Mouse (Mus musculus) neutrophil, adult 5-6 weeks (primary cell): ENCODE data around the gene Cbarp. TPM values are rescaled to one million over a fixed set of nuclear protein-coding genes. Genes with fewer than 3 reads are reported as not detected.
A peak's percentile ranks its signal among the peaks of the same experiment; 100 is the strongest.

ENCODE experiments used
- ATAC-seq: fragments of 151-379, 151-347 bp; 2 replicates; pipeline ENCODE4 v1.8.0; 2017; ENCODE audit warnings: mild to moderate bottlenecking, moderate TSS enrichment; ENCODE audit not compliant: insufficient number of reproducible peaks, poor library complexity, low FRiP score, severe bottlenecking; ENCODE audit errors: extremely low read depth
- total RNA-seq: library from RNA; stranded (forward); fragments of 200-1000 nt; gene quantifications from 2 replicates; pipeline ENCODE4 v1.2.3, GENCODE M21; 2017

Cbarp gene
- total RNA-seq, 1 experiment from 2014 or later: 1.6 TPM

- no peak for ATAC-seq
Observed at GRCm38 (mm10) chr10:80136952-80137625, 3.5 kb downstream of the Cbarp start.

- no peak for ATAC-seq
Observed at GRCm38 (mm10) chr10:80136179-80136951, 4.3 kb downstream of the Cbarp start.

GRCm38 (mm10) chr10:80135641-80136040 lies 5.0 kb downstream of the Cbarp start:
- no peak for ATAC-seq

- no peak for ATAC-seq
Observed at GRCm38 (mm10) chr10:80135161-80135560, 5.5 kb downstream of the Cbarp start.

GRCm38 (mm10) chr10:80134421-80134820 lies 6.2 kb downstream of the Cbarp start:
- ATAC-seq: no peak

GRCm38 (mm10) chr10:80133226-80133849 lies 7.3 kb downstream of the Cbarp start:
- peak; percentile 38 for ATAC-seq

- ATAC-seq: no peak
Observed at GRCm38 (mm10) chr10:80131952-80132350, 8.7 kb downstream of the Cbarp start.

GRCm38 (mm10) chr10:80131316-80131951 lies 9.2 kb downstream of the Cbarp start:
- ATAC-seq: no peak

- ATAC-seq: no peak
Observed at GRCm38 (mm10) chr10:80130403-80131031, 10.1 kb downstream of the Cbarp start.

- no peak for ATAC-seq
Observed at GRCm38 (mm10) chr10:80129846-80130245, 10.8 kb downstream of the Cbarp start.

GRCm38 (mm10) chr10:80127920-80128319 lies 12.7 kb downstream of the Cbarp start:
- ATAC-seq: no peak

- ATAC-seq: no peak
Observed at GRCm38 (mm10) chr10:80123932-80124562, 16.6 kb downstream of the Cbarp start.

GRCm38 (mm10) chr10:80121639-80122038 lies 19.0 kb downstream of the Cbarp start:
- ATAC-seq: peak; percentile 76

- no peak for ATAC-seq
Observed at GRCm38 (mm10) chr10:80120146-80120545, 20.5 kb downstream of the Cbarp start.

- ATAC-seq: no peak
Observed at GRCm38 (mm10) chr10:80118552-80118951, 22.1 kb downstream of the Cbarp start.

GRCm38 (mm10) chr10:80117736-80118135 lies 22.9 kb downstream of the Cbarp start:
- no peak for ATAC-seq

- no peak for ATAC-seq
Observed at GRCm38 (mm10) chr10:80116927-80117691, 23.5 kb downstream of the Cbarp start.

- ATAC-seq: no peak
Observed at GRCm38 (mm10) chr10:80116563-80116926, 24.1 kb downstream of the Cbarp start.
